Mouse (Mus musculus) cerebellum, adult 9-11 months (tissue): ENCODE data around the gene Ptpn21.

Experiments used
- DNase-seq: peaks from one replicate; pipeline ENCODE4 v3.0.0; 2022

Ptpn21 gene

GRCm38 (mm10) chr12:98628260-98628970 lies 108.8 kb downstream of the Ptpn21 start:
- DNase-seq: no peak

- peak; percentile 91 for DNase-seq
Measured at GRCm38 (mm10) chr12:98627392-98628259, 109.6 kb downstream of the Ptpn21 start, which contains the start of gene Spata7. TSS of gene Spata7 (plus strand) at chr12:98628157.
